8 mouse cellular contexts compared by ENCODE assay signal in the genomic region with DNA sequence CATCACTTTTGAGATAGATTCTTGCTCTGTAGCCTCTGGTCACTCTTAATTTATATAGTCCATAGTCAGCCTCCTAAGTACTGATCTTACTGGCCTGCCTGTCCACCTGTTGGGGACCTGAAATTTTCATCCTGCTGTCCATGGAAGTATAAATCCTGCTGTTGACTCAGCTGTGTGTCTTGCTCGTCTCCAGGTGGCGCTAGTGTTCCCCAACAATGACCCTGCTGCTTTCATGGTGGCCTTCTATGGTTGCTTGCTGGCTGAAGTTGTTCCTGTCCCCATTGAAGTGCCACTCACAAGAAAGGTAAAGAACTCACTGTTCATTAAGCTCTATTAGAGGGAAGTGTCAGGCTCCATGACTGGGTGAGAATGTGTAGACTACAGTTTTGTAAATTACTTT.
A peak's percentile ranks its signal among the peaks of the same experiment; 100 is the strongest.
DNase-seq lines count a peak whose midpoint lies in the region; ATAC-seq lines count a peak whose summit lies in the region.

No protein-coding gene starts in this region.

- DNase-seq in heart, postnatal 14 days = peak; percentile 27 to 46
- DNase-seq in heart, adult 11 months = no peak
- peak; percentile 61 for DNase-seq in 416B (ENCODE audit: low read depth)
- peak; percentile 21 for DNase-seq in MEL-GATA-1-ER (ENCODE audit: extremely low read depth, low read depth)
- peak; percentile 16 for DNase-seq in embryo, embryonic 11.5 days (ENCODE audit: low read depth, low spot score)
- DNase-seq in lung, postnatal 10 days = peak; percentile 56
- DNase-seq in thymus, postnatal 14 days = peak; percentile 58

- intact Hi-C loops in heart, postnatal 14 days (cut with DNase I) = loop anchor here (5.0 to 10.0 kb wide), 2 partner anchors 284 to 378 kb away; no protein-coding TSS in a partner anchor

- ATAC-seq in activated CD4-positive, CD25-positive, alpha-beta regulatory T cell, adult 4 months = no peak
